Mouse (Mus musculus) forebrain, embryonic 16.5 days (tissue): ENCODE measurements at regions not wholly inside any gene's neighbourhood (a gene's known extent, or its start where the extent isn't known, plus 50 kb on each side); places are given as distances from the start of the nearest gene placed in this dataset.

Experiments used
- ATAC-seq: fragments of 200-750 bp; cut with Nextera tagmentation; 2 replicates; pipeline ENCODE4 v1.8.0; 2017; ENCODE audit warnings: mild to moderate bottlenecking, moderate library complexity
- H3K27ac ChIP-seq: fragments of 300-500 bp; sonication (generic); 2 replicates; pipeline ENCODE4 v1.5.1; 2014; ENCODE audit warnings: low read length, control low read depth
- H3K27me3 ChIP-seq: fragments of 300-500 bp; sonication (generic); replicated peaks from 2 replicates; pipeline ENCODE4 v1.6.1; 2014; ENCODE audit warnings: low read length; ENCODE audit not compliant: control insufficient read depth, insufficient read depth
- H3K36me3 ChIP-seq: fragments of 300-500 bp; sonication (generic); 2 replicates; pipeline ENCODE4 v1.6.1; 2014; ENCODE audit not compliant: control insufficient read depth, insufficient read depth
- H3K4me1 ChIP-seq: fragments of 300-500 bp; sonication (generic); replicated peaks from 2 replicates; pipeline ENCODE4 v1.6.1; 2014; ENCODE audit warnings: low read length; ENCODE audit not compliant: control insufficient read depth, insufficient read depth
- H3K4me2 ChIP-seq: fragments of 300-500 bp; sonication (generic); 2 replicates; pipeline ENCODE4 v1.6.1; 2014; ENCODE audit warnings: mild to moderate bottlenecking, low read length, control low read depth
- H3K4me3 ChIP-seq: fragments of 300-500 bp; sonication (generic); replicated peaks from 2 replicates; pipeline ENCODE4 v1.5.1; 2014; ENCODE audit warnings: mild to moderate bottlenecking, low read length, control low read depth
- H3K9ac ChIP-seq: fragments of 300-500 bp; sonication (generic); replicated peaks from 2 replicates; pipeline ENCODE4 v1.6.1; 2014; ENCODE audit warnings: low read depth, low read length, control low read depth
- H3K9me3 ChIP-seq: fragments of 300-500 bp; sonication (generic); 2 replicates; pipeline ENCODE4 v1.6.1; 2016; ENCODE audit warnings: low read length; ENCODE audit not compliant: control insufficient read depth
- WGBS: fragments of 180-500 bp; shearing (Covaris S2); extraction: QIAGEN DNeasy Blood & Tissue Kit; methylation state at CpG from one replicate; pipeline ENCODE4 v1.1.7; 2014; 5-methylcytosine and 5-hydroxymethylcytosine counted together

GRCm38 (mm10) chr2:128345557-128345956 lies 219.7 kb downstream of the Bcl2l11 start:
- H3K4me1 ChIP-seq = 0 out of 2 replicates have a peak, but pooled peaks cover 2% of the 10 kb centered on the region
- H3K4me3 ChIP-seq = no peak overlapping the region
- no peaks in the 10 kb centered on the region for H3K36me3 ChIP-seq
- no peak overlapping the region for H3K4me2 ChIP-seq
- no peak for ATAC-seq
- WGBS = 83% methylated on average over 11 of the region's 11 CpGs
- no peaks in the 10 kb centered on the region for H3K27me3 ChIP-seq
- H3K27ac ChIP-seq = no peak overlapping the region
- H3K9ac ChIP-seq = no peak overlapping the region
- no peaks in the 10 kb centered on the region for H3K9me3 ChIP-seq

GRCm38 (mm10) chr2:128348556-128348955 lies 222.7 kb downstream of the Bcl2l11 start:
- no peaks in the 10 kb centered on the region for H3K9me3 ChIP-seq
- no peak overlapping the region for H3K9ac ChIP-seq
- ATAC-seq = no peak
- no peak overlapping the region for H3K4me3 ChIP-seq
- H3K4me2 ChIP-seq = no peak overlapping the region
- no peaks in the 10 kb centered on the region for H3K4me1 ChIP-seq
- no peaks in the 10 kb centered on the region for H3K36me3 ChIP-seq
- H3K27ac ChIP-seq = no peak overlapping the region
- H3K27me3 ChIP-seq = no peaks in the 10 kb centered on the region
- 71% methylated on average over 2 of the region's 2 CpGs for WGBS

- no peak overlapping the region for H3K4me2 ChIP-seq
- no peak overlapping the region for H3K4me3 ChIP-seq
- 0 out of 2 replicates have a peak, but pooled peaks cover 2% of the 10 kb centered on the region for H3K9me3 ChIP-seq
- no peak for ATAC-seq
- 92% methylated on average over 16 of the region's 16 CpGs for WGBS
- H3K36me3 ChIP-seq = no peaks in the 10 kb centered on the region
- no peaks in the 10 kb centered on the region for H3K27me3 ChIP-seq
- no peak overlapping the region for H3K27ac ChIP-seq
- no peak overlapping the region for H3K9ac ChIP-seq
- H3K4me1 ChIP-seq = no peaks in the 10 kb centered on the region
Measured at GRCm38 (mm10) chr2:128351405-128351804, 225.6 kb downstream of the Bcl2l11 start.

- Histone ChIP-seq H3K4me1 (no peaks in the 10 kb centered on the region), H3K27ac (no peak overlapping the region), H3K36me3 (no peaks in the 10 kb centered on the region), H3K4me3 (no peak overlapping the region), H3K4me2 (no peak overlapping the region), H3K9ac (no peak overlapping the region), H3K27me3 (no peaks in the 10 kb centered on the region), H3K9me3 (0 out of 2 replicates have a peak, but pooled peaks cover 2% of the 10 kb centered on the region)
- WGBS = 91% methylated on average over 1 of the region's 1 CpGs
- no peak for ATAC-seq
Measured at GRCm38 (mm10) chr2:128352533-128352932, 226.7 kb downstream of the Bcl2l11 start.

- Histone ChIP-seq H3K27me3 (no peaks in the 10 kb centered on the region), H3K9ac (no peak overlapping the region), H3K4me1 (no peaks in the 10 kb centered on the region), H3K9me3 (0 out of 2 replicates have a peak, but pooled peaks cover 2% of the 10 kb centered on the region), H3K4me3 (no peak overlapping the region), H3K4me2 (no peak overlapping the region), H3K36me3 (no peaks in the 10 kb centered on the region), H3K27ac (no peak overlapping the region)
- ATAC-seq = no peak
- 80% methylated on average over 3 of the region's 3 CpGs for WGBS
Measured at GRCm38 (mm10) chr2:128353457-128353856, 227.6 kb downstream of the Bcl2l11 start.

GRCm38 (mm10) chr2:128356326-128356725 lies 230.5 kb downstream of the Bcl2l11 start:
- Histone ChIP-seq H3K9ac (no peak overlapping the region), H3K4me2 (no peak overlapping the region), H3K27ac (no peak overlapping the region), H3K4me1 (no peaks in the 10 kb centered on the region), H3K9me3 (0 out of 2 replicates have a peak, but pooled peaks cover 2% of the 10 kb centered on the region), H3K27me3 (no peaks in the 10 kb centered on the region), H3K36me3 (no peaks in the 10 kb centered on the region), H3K4me3 (no peak overlapping the region)
- 85% methylated on average over 4 of the region's 4 CpGs for WGBS
- no peak for ATAC-seq

GRCm38 (mm10) chr2:128359106-128359505 lies 231.9 kb upstream of the Spdye4c start:
- Histone ChIP-seq H3K36me3 (no peaks in the 10 kb centered on the region), H3K27me3 (no peaks in the 10 kb centered on the region), H3K4me1 (no peaks in the 10 kb centered on the region), H3K4me2 (no peak overlapping the region), H3K4me3 (no peak overlapping the region), H3K9ac (no peak overlapping the region), H3K27ac (no peak overlapping the region), H3K9me3 (0 out of 2 replicates have a peak, but pooled peaks cover 2% of the 10 kb centered on the region)
- 76% methylated on average over 4 of the region's 4 CpGs for WGBS
- no peak for ATAC-seq

GRCm38 (mm10) chr2:128360517-128360916 lies 230.5 kb upstream of the Spdye4c start:
- no peaks in the 10 kb centered on the region for H3K27me3 ChIP-seq
- H3K4me3 ChIP-seq = no peak overlapping the region
- no peaks in the 10 kb centered on the region for H3K4me1 ChIP-seq
- no peak for ATAC-seq
- H3K9ac ChIP-seq = no peak overlapping the region
- H3K9me3 ChIP-seq = 0 out of 2 replicates have a peak, but pooled peaks cover 2% of the 10 kb centered on the region
- WGBS = 89% methylated on average over 5 of the region's 5 CpGs
- H3K36me3 ChIP-seq = no peaks in the 10 kb centered on the region
- no peak overlapping the region for H3K4me2 ChIP-seq
- no peak overlapping the region for H3K27ac ChIP-seq

GRCm38 (mm10) chr2:128361436-128361835 lies 229.6 kb upstream of the Spdye4c start:
- Histone ChIP-seq H3K4me3 (no peak overlapping the region), H3K9me3 (0 out of 2 replicates have a peak, but pooled peaks cover under 1% of the 10 kb centered on the region), H3K4me1 (no peaks in the 10 kb centered on the region), H3K36me3 (no peaks in the 10 kb centered on the region), H3K9ac (no peak overlapping the region), H3K27me3 (no peaks in the 10 kb centered on the region), H3K27ac (no peak overlapping the region), H3K4me2 (no peak overlapping the region)
- WGBS = 50% methylated on average over 1 of the region's 1 CpGs
- ATAC-seq = no peak

GRCm38 (mm10) chr2:128364161-128364560 lies 226.8 kb upstream of the Spdye4c start:
- 81% methylated on average over 14 of the region's 14 CpGs for WGBS
- no peak for ATAC-seq
- Histone ChIP-seq H3K4me1 (no peaks in the 10 kb centered on the region), H3K4me3 (no peak overlapping the region), H3K27ac (no peak overlapping the region), H3K27me3 (no peaks in the 10 kb centered on the region), H3K4me2 (no peak overlapping the region), H3K9ac (no peak overlapping the region), H3K36me3 (no peaks in the 10 kb centered on the region), H3K9me3 (no peaks in the 10 kb centered on the region)
